Mouse (Mus musculus): Measurements from ENCODE around the gene Sh3pxd2a. TPM values are rescaled to one million over a fixed set of nuclear protein-coding genes. Genes with fewer than 3 reads are reported as not detected.

The Sh3pxd2a gene
- polyA plus RNA-seq, 1 experiment from 2014 or later = 3.8 TPM

- no peak overlapping the region for H3K4me3 ChIP-seq
- no peaks in the 10 kb centered on the region for H3K36me3 ChIP-seq
- DNase-seq (ENCODE audit: low spot score) = no peak
- WGBS = 86% methylated on average over 7 of the region's 7 CpGs
- H3K9me3 ChIP-seq (replicated peaks) = no peaks in the 10 kb centered on the region
- H3K4me1 ChIP-seq = no peaks in the 10 kb centered on the region
- no peak overlapping the region for H3K27ac ChIP-seq
- H3K27me3 ChIP-seq (ENCODE audit: low read depth, poor library complexity, severe bottlenecking) = 0 out of 2 replicates have a peak, but pooled peaks cover 3% of the 10 kb centered on the region
Observed at GRCm38 (mm10) chr19:47221500-47222153, 242.6 kb downstream of the Sh3pxd2a start.

- no peaks in the 10 kb centered on the region for H3K36me3 ChIP-seq
- no peaks in the 10 kb centered on the region for H3K9me3 ChIP-seq (replicated peaks)
- no peak overlapping the region for H3K4me3 ChIP-seq
- DNase-seq (ENCODE audit: low spot score) = no peak
- H3K27me3 ChIP-seq (ENCODE audit: low read depth, poor library complexity, severe bottlenecking) = no peaks in the 10 kb centered on the region
- H3K27ac ChIP-seq = no peak overlapping the region
- WGBS = 83% methylated on average over 4 of the region's 4 CpGs
- no peaks in the 10 kb centered on the region for H3K4me1 ChIP-seq
Observed at GRCm38 (mm10) chr19:47221006-47221405, 243.2 kb downstream of the Sh3pxd2a start.

- Histone ChIP-seq H3K4me1 (no peaks in the 10 kb centered on the region), H3K4me3 (no peak overlapping the region), H3K27me3 (ENCODE audit: low read depth, poor library complexity, severe bottlenecking) (no peaks in the 10 kb centered on the region), H3K9me3 (replicated peaks) (no peaks in the 10 kb centered on the region), H3K27ac (no peak overlapping the region), H3K36me3 (no peaks in the 10 kb centered on the region)
- WGBS = 84% methylated on average over 2 of the region's 2 CpGs
- DNase-seq (ENCODE audit: low spot score) = no peak
Observed at GRCm38 (mm10) chr19:47220232-47220631, 244.0 kb downstream of the Sh3pxd2a start.

- H3K4me1 ChIP-seq = no peaks in the 10 kb centered on the region
- 87% methylated on average over 4 of the region's 4 CpGs for WGBS
- no peaks in the 10 kb centered on the region for H3K27me3 ChIP-seq (ENCODE audit: low read depth, poor library complexity, severe bottlenecking)
- H3K9me3 ChIP-seq (replicated peaks) = no peaks in the 10 kb centered on the region
- no peak for DNase-seq (ENCODE audit: low spot score)
- no peak overlapping the region for H3K4me3 ChIP-seq
- H3K27ac ChIP-seq = no peak overlapping the region
- no peaks in the 10 kb centered on the region for H3K36me3 ChIP-seq
Observed at GRCm38 (mm10) chr19:47219622-47220021, 244.6 kb downstream of the Sh3pxd2a start.

- no peak for DNase-seq (ENCODE audit: low spot score)
- Histone ChIP-seq H3K36me3 (no peaks in the 10 kb centered on the region), H3K4me3 (no peak overlapping the region), H3K27ac (no peak overlapping the region), H3K4me1 (no peaks in the 10 kb centered on the region), H3K9me3 (replicated peaks) (no peaks in the 10 kb centered on the region), H3K27me3 (ENCODE audit: low read depth, poor library complexity, severe bottlenecking) (no peaks in the 10 kb centered on the region)
- 87% methylated on average over 5 of the region's 5 CpGs for WGBS
Observed at GRCm38 (mm10) chr19:47216766-47217165, 247.4 kb downstream of the Sh3pxd2a start.

GRCm38 (mm10) chr19:47213470-47213869, 250.7 kb downstream of the Sh3pxd2a start:
- Histone ChIP-seq H3K36me3 (no peaks in the 10 kb centered on the region), H3K27me3 (ENCODE audit: low read depth, poor library complexity, severe bottlenecking) (no peaks in the 10 kb centered on the region), H3K4me3 (no peak overlapping the region), H3K4me1 (no peaks in the 10 kb centered on the region), H3K27ac (no peak overlapping the region), H3K9me3 (replicated peaks) (no peaks in the 10 kb centered on the region)
- DNase-seq (ENCODE audit: low spot score) = no peak
- 58% methylated on average over 1 of the region's 1 CpGs for WGBS

- DNase-seq (ENCODE audit: low spot score) = no peak
- H3K27ac ChIP-seq = no peak overlapping the region
- WGBS = 92% methylated on average over 7 of the region's 7 CpGs
- no peaks in the 10 kb centered on the region for H3K4me1 ChIP-seq
- H3K9me3 ChIP-seq (replicated peaks) = no peaks in the 10 kb centered on the region
- H3K27me3 ChIP-seq (ENCODE audit: low read depth, poor library complexity, severe bottlenecking) = no peaks in the 10 kb centered on the region
- no peak overlapping the region for H3K4me3 ChIP-seq
- no peaks in the 10 kb centered on the region for H3K36me3 ChIP-seq
Observed at GRCm38 (mm10) chr19:47212401-47212800, 251.8 kb downstream of the Sh3pxd2a start.

- no peak overlapping the region for H3K4me3 ChIP-seq
- 87% methylated on average over 10 of the region's 10 CpGs for WGBS
- no peaks in the 10 kb centered on the region for H3K9me3 ChIP-seq (replicated peaks)
- H3K27me3 ChIP-seq (ENCODE audit: low read depth, poor library complexity, severe bottlenecking) = no peaks in the 10 kb centered on the region
- no peak for DNase-seq (ENCODE audit: low spot score)
- H3K4me1 ChIP-seq = no peaks in the 10 kb centered on the region
- H3K27ac ChIP-seq = no peak overlapping the region
- H3K36me3 ChIP-seq = no peaks in the 10 kb centered on the region
Observed at GRCm38 (mm10) chr19:47211609-47212312, 252.4 kb downstream of the Sh3pxd2a start.

- no peak for DNase-seq (ENCODE audit: low spot score)
- no peaks in the 10 kb centered on the region for H3K9me3 ChIP-seq (replicated peaks)
- H3K4me1 ChIP-seq = no peaks in the 10 kb centered on the region
- H3K27me3 ChIP-seq (ENCODE audit: low read depth, poor library complexity, severe bottlenecking) = no peaks in the 10 kb centered on the region
- 88% methylated on average over 4 of the region's 4 CpGs for WGBS
- H3K36me3 ChIP-seq = no peaks in the 10 kb centered on the region
- H3K4me3 ChIP-seq = no peak overlapping the region
- no peak overlapping the region for H3K27ac ChIP-seq
Observed at GRCm38 (mm10) chr19:47210432-47210831, 253.8 kb downstream of the Sh3pxd2a start.

Small RNA genes within 50 kb of the gene (microRNA-seq; reads per million reads assigned to microRNA genes)
- gene Mir6995 = not detected

Other genes with a start within 250 kb of the Sh3pxd2a start
- gene Stn1, start 73.1 kb upstream of the Sh3pxd2a start, polyA plus RNA-seq (2016; fragmentation: Nextera tagmentation; extraction: Ambion mirVana) = 62.3 and 74.5 TPM in 2 replicates
- 8.3 and 9.1 TPM in 2 replicates for gene Slk, start 115.3 kb upstream of the Sh3pxd2a start, polyA plus RNA-seq (2016; fragmentation: Nextera tagmentation; extraction: Ambion mirVana)
- gene Col17a1, start 227.7 kb upstream of the Sh3pxd2a start, polyA plus RNA-seq (2016; fragmentation: Nextera tagmentation; extraction: Ambion mirVana) = 0.83 and 1.8 TPM in 2 replicates

Measured in limb, embryonic 10.5 days (tissue).